Mouse (Mus musculus) heart, postnatal 0 days (tissue): Measurements from ENCODE around the gene Hecw2. TPM values are rescaled to one million over a fixed set of nuclear protein-coding genes. Genes with fewer than 3 reads are reported as not detected.

ENCODE experiments used
- ATAC-seq: fragments of 200-750 bp; cut with Nextera tagmentation; 2 replicates; pipeline ENCODE4 v1.8.0; 2017; ENCODE audit warnings: low read depth, moderate number of reproducible peaks, moderate library complexity; ENCODE audit not compliant: insufficient read depth
- DNase-seq: peaks from one replicate; pipeline ENCODE4 v3.0.0-alpha.2; 2016; ENCODE audit warnings: low spot score
- H3K27ac ChIP-seq: fragments of 300-500 bp; sonication (generic); 2 replicates; pipeline ENCODE4 v1.5.1; 2014; ENCODE audit warnings: low read depth, mild to moderate bottlenecking
- H3K27me3 ChIP-seq: fragments of 300-500 bp; sonication (generic); 2 replicates; pipeline ENCODE4 v1.6.1; 2014; ENCODE audit warnings: low read length, mixed read lengths; ENCODE audit not compliant: control insufficient read depth, insufficient read depth
- H3K36me3 ChIP-seq: fragments of 300-500 bp; sonication (generic); replicated peaks from 2 replicates; pipeline ENCODE4 v1.6.1; 2014; ENCODE audit warnings: low read length, mixed read lengths; ENCODE audit not compliant: control insufficient read depth, insufficient read depth
- H3K4me1 ChIP-seq: fragments of 300-500 bp; sonication (generic); 2 replicates; pipeline ENCODE4 v1.6.1; 2014; ENCODE audit warnings: antibody characterized with exemption; ENCODE audit not compliant: control insufficient read depth, insufficient read depth
- H3K4me2 ChIP-seq: fragments of 300-500 bp; sonication (generic); 2 replicates; pipeline ENCODE4 v1.6.1; 2014; ENCODE audit warnings: low read depth, mild to moderate bottlenecking, low read length, moderate library complexity
- H3K4me3 ChIP-seq: fragments of 300-500 bp; sonication (generic); 2 replicates; pipeline ENCODE4 v1.5.1; 2014; ENCODE audit warnings: low read depth, low read length
- H3K9ac ChIP-seq: fragments of 300-500 bp; sonication (generic); replicated peaks from 2 replicates; pipeline ENCODE4 v1.6.1; 2014; ENCODE audit warnings: low read depth, low read length, mixed read lengths
- H3K9me3 ChIP-seq: fragments of 300-500 bp; sonication (generic); replicated peaks from 2 replicates; pipeline ENCODE4 v1.6.1; 2016; ENCODE audit warnings: low read length; ENCODE audit not compliant: control insufficient read depth
- CTCF ChIP-seq: IDR thresholded peaks from 2 replicates; pipeline ENCODE4 v1.5.1; 2016; ENCODE audit warnings: antibody characterized with exemption, control low read depth, low read depth
- EP300 ChIP-seq: IDR thresholded peaks from 2 replicates; pipeline ENCODE4 v1.6.1; 2016; ENCODE audit warnings: antibody characterized with exemption, low read depth
- WGBS: fragments of 180-500 bp; shearing (Covaris S2); extraction: QIAGEN DNeasy Blood & Tissue Kit; methylation state at CpG from one replicate; pipeline ENCODE4 v1.1.7; 2014; 5-methylcytosine and 5-hydroxymethylcytosine counted together
- polyA plus RNA-seq: library from polyadenylated mRNA; unstranded; fragments of >200 nt; fragmentation: Nextera tagmentation; extraction: Ambion mirVana; gene quantifications from 2 replicates; pipeline ENCODE4 v1.2.1, GENCODE M21; 2015
- total RNA-seq: library from RNA; depleted of rRNA; stranded (reverse); fragments of >200 nt; gene quantifications from 2 replicates; pipeline ENCODE4 v1.2.3, GENCODE M21; 2014; ENCODE audit warnings: low replicate concordance; rRNA removed

Hecw2 gene
- total RNA-seq (9.0 and 18.6 TPM in 2 replicates), polyA plus RNA-seq (3.6 and 4.6 TPM in 2 replicates)

DNA sequence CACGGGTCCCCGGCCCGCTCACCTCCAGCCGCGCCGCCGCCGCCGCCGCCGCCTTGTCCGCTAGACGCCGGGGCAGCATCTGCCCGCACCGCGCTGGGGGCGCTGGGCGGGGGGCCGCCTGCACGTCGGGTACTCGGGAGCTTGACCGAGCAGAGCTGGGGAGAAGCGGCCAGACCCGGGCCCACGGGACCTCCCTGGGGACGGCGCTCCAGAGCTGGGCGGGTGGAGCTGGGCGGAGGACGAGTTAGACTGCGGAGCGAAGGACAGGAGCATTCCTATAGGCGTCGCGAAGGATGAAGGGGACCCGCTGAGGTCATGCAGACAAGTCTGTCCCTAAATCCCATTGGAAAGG lies at the start of gene Hecw2:
Hecw2 (minus strand) TSS at position 215 of the 352 bp plus-strand sequence.
- H3K36me3 ChIP-seq, result no peaks in the 10 kb centered on the region
- H3K4me2 ChIP-seq, result peak within 1 kb of the TSS; percentile 87
- H3K27me3 ChIP-seq, result no peaks in the 10 kb centered on the region
- peak within 1 kb of the TSS; percentile 88 for H3K9ac ChIP-seq
- H3K27ac ChIP-seq, result peak within 1 kb of the TSS; percentile 83
- under 1% methylated on average over 37 of the region's 38 CpGs for WGBS
- no peak for TF ChIP-seq EP300
- H3K4me1 ChIP-seq, result 0 out of 2 replicates have a peak, but pooled peaks cover 3% of the 10 kb centered on the region
- peak within 1 kb of the TSS; percentile 92 for H3K4me3 ChIP-seq
- ATAC-seq, result peak; percentile 71
- no peaks in the 10 kb centered on the region for H3K9me3 ChIP-seq
- DNase-seq, result peak; percentile 55

DNA sequence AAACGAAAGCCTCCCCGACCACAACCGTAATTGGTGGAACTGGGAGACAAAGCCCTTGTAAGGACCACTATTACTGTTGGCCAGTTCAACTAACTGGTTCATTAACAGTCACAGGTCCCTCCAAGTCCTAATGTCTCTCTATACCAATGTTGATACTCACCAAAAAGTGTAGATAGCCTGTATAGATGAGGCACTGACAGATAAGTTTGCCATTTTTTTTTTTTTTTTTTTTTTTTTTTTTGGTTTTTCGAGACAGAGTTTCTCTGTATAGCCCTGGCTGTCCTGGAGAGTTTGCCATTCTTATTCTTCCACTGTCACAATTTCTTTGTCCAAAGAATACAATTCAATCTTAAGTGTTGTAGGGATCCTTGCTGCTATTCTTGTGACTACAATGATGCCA lies 47.8 kb upstream of the Hecw2 start:
- no peak overlapping the region for H3K9ac ChIP-seq
- ATAC-seq (no peak), DNase-seq (no peak)
- no peaks in the 10 kb centered on the region for H3K27me3 ChIP-seq
- 88% methylated on average over 4 of the region's 4 CpGs for WGBS
- no peak overlapping the region for H3K4me3 ChIP-seq
- no peak overlapping the region for H3K4me2 ChIP-seq
- no peaks in the 10 kb centered on the region for H3K9me3 ChIP-seq
- no peak overlapping the region for H3K27ac ChIP-seq
- H3K4me1 ChIP-seq, result no peaks in the 10 kb centered on the region
- no peaks in the 10 kb centered on the region for H3K36me3 ChIP-seq
- no peak for TF ChIP-seq CTCF
- no peak for TF ChIP-seq EP300

DNA sequence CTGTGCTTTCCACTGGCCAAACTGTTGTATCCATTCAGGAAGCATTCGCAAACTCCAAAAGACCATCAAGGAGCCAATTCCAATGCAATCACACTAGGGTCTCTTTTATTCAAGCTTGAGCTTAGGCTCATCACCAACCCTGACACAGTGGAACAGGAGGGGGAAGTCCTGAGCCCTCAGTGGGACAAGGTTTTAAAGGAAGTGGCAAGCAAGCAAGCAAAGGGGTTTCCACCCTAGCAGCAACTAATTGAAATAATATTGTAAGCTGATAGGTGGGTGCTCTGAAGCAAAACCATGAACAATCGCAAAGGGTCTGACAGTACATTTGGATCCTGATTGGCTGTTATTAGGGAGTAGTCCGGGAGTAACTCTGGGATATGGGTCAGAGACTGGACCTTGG lies 25.3 kb upstream of the Hecw2 start:
- 95% methylated on average over 3 of the region's 3 CpGs for WGBS
- H3K27ac ChIP-seq, result no peak overlapping the region
- H3K9me3 ChIP-seq, result no peaks in the 10 kb centered on the region
- no peaks in the 10 kb centered on the region for H3K27me3 ChIP-seq
- H3K9ac ChIP-seq, result no peak overlapping the region
- no peaks in the 10 kb centered on the region for H3K36me3 ChIP-seq
- no peaks in the 10 kb centered on the region for H3K4me1 ChIP-seq
- ATAC-seq, result no peak
- no peak overlapping the region for H3K4me2 ChIP-seq
- H3K4me3 ChIP-seq, result no peak overlapping the region
- TF ChIP-seq CTCF (no peak), EP300 (no peak)
- no peak for DNase-seq

DNA sequence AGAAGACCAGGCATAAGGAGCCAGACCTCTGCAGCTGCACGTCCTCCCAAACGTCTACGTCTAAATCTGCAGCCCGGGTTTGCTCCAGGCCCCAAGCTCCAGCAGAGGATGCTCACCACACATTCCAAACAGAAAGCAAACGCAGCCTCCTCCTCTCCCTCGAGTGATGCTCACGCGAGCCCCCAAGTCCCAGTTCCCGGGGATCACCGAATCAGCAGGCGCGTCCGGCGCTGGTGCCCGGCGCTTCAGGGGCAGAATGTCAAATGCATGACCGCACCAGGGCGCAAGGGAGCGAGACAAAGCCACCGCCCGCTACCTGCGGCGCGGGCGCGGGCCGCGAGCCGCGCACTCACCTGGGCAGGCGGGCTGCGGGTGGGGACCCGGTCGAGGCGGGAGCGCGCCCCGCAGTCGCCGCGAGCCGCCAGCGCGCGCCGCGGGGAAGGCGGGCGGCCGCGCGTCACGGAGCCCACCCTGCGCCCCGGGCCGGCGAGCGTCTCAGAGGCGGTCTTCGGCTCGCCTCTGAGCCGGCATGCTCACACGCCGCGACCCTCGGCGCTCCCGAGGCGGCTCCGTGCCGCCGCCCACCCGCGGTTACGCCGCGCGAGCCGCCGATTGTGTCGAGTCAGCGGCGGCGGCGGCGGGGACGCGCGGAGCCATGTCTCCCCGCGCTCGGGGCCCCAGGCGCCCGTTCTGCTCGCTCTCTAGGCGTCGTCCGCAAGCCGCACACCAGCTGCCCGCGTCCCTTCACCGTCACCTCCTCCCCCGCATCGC lies 600 bp downstream of the Hecw2 start:
- peak overlapping the region; percentile 87 for H3K4me2 ChIP-seq
- TF ChIP-seq EP300, result no peak
- no peak for TF ChIP-seq CTCF
- H3K27me3 ChIP-seq, result no peaks in the 10 kb centered on the region
- no peaks in the 10 kb centered on the region for H3K36me3 ChIP-seq
- under 1% methylated on average over 93 of the region's 104 CpGs for WGBS
- peak overlapping the region; percentile 92 for H3K4me3 ChIP-seq
- H3K9me3 ChIP-seq, result no peaks in the 10 kb centered on the region
- DNase-seq (peak; percentile 43), ATAC-seq (peak; percentile 75)
- 0 out of 2 replicates have a peak, but pooled peaks cover 3% of the 10 kb centered on the region for H3K4me1 ChIP-seq
- H3K27ac ChIP-seq, result peak overlapping the region; percentile 83
- peak overlapping the region; percentile 88 for H3K9ac ChIP-seq

DNA sequence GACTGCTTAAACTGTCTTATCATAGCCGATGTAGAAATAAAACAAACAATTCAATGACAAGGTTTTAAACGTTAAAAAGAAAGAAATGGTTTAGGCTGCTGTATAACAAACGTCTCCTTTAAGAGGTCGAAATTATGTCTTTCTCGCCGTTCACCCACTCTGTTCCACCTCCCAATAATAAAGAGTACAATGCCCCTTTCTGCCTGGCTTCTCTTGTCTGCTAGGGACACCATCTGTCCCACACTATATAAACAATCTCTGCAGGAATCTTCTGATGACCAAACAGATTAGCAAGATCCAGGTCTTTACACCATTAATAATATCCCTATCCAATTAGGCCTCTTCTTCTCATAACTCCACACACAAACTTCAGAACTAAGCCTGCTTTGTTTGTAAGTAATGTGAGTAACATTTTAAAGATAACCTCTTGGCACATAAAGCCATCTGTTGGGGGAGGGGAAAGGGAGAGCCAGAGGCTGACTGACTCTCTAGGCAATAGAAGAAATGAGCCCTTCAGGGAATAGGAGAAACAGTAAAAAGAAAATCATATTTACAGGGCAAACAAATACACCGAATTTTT lies 1.7 kb downstream of the Hecw2 start:
- WGBS, result 59% methylated on average over 7 of the region's 7 CpGs
- peak overlapping the region; percentile 87; the same call in 1 of the 2 replicates for H3K4me2 ChIP-seq

More for the DNA sequence above, 1.7 kb downstream of the Hecw2 start:
- H3K4me3 ChIP-seq, result peak overlapping the region; percentile 92
- no peak for TF ChIP-seq EP300
- TF ChIP-seq CTCF, result no peak
- H3K36me3 ChIP-seq, result no peaks in the 10 kb centered on the region
- DNase-seq, result peak; percentile 37
- H3K4me1 ChIP-seq, result 0 out of 2 replicates have a peak, but pooled peaks cover 3% of the 10 kb centered on the region
- no peaks in the 10 kb centered on the region for H3K27me3 ChIP-seq
- no peaks in the 10 kb centered on the region for H3K9me3 ChIP-seq
- 0 out of 2 replicates have a peak overlapping the region, but pooled peaks have one; percentile 88 for H3K9ac ChIP-seq
- H3K27ac ChIP-seq, result no peak overlapping the region
- ATAC-seq, result no peak
